Mouse (Mus musculus): Measurements from ENCODE around the gene Gm45021. TPM values are rescaled to one million over a fixed set of nuclear protein-coding genes. Genes with fewer than 3 reads are reported as not detected.
"Not testable (repeated sequence)": the region's sequence is repeated elsewhere in the genome, so short reads cannot be mapped to it uniquely, and the experiment has no call there.

The Gm45021 gene
- polyA plus RNA-seq, 2 experiments from 2014 or later = not detected

DNA sequence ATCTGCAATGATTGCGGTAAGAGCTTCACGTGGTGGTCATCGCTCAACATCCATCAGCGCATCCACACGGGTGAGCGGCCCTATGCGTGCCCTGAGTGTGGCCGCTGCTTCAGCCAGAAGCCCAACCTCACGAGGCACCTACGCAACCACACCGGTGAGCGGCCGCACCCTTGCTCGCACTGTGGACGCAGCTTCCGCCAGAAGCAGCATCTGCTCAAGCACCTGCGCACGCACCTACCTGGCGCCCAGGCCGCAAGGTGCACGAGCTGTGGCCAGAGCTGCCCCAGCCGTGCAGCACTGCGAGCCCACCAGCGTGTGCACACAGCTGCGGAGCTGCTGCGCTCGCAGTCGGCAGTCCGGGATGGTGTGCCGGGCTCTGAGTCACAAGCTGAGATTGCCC, 30.6 kb downstream of the Gm45021 start:
- ATAC-seq = no peak

DNA sequence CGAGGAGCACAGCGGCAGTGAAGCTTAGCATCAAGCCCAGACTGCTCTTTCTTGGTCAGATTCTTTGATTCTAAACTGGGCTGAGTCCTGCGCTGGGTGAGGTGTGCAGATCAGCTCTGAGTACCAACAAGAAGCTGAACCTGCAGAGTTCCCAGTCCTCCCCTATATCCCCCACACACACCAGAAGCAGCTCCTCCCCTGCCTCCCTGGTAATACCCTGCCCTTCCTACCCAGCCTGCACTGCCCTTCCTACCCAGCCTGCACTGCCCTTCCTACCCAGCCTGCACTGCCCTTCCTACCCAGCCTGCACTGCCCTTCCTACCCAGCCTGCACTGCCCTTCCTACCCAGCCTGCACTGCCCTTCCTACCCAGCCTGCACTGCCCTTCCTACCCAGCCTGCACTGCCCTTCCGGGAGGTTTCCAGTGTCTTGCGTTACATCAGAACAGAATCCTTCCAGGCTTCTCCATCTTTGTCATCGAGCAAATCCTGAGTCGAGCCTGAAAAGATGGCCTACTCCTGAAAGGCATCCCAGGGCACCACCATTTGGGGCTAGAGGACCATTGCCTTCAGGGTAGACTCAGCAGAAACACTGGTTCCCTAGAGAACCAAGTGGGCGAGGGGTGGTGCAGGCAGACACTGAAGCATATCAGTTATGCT, 32.9 kb downstream of the Gm45021 start:
- not testable (repeated sequence) for ATAC-seq

DNA sequence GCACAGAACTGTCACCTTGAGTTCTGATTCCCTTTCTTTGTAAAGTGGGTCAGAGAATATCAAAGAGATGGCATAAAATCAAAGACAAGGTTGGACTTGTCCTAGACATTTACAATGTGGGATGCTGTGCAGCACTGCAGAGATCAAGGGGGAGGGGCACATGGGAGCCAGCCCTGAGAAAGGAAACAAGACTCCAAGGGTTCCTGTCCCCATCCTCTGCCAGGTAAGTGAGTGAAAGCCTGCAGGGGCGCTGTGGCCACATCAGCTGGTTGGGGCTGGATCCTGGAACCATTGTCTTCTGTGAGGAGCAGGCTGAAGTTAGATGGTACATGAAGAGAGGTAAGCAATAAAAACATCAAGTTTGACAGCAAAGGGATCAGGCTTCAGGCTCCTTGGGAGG, 34.0 kb downstream of the Gm45021 start:
- ATAC-seq = no peak

DNA sequence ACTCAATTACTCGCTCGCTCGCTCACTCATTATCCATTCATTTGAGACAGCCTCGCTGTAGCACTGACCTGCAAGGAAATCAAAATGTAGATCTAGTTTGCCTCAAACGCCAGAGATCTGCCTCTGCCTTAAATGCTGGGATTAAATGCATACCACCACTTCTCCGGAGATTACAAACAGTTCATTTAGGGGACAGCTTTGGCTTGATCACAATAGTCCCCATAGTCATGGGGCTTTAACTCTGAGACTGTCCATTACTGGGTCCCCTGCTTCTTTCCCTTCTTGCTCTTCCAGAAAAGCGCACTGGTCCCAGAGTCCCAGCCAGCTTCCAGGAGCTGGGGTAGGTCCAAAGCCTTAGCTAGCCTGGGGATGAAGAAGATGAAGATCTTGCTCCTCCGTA, 37.1 kb downstream of the Gm45021 start, which contains the start of gene AI854703:
TSS of gene AI854703 (plus strand) at position 301 of the 400 bp plus-strand sequence.
- ATAC-seq = no peak

DNA sequence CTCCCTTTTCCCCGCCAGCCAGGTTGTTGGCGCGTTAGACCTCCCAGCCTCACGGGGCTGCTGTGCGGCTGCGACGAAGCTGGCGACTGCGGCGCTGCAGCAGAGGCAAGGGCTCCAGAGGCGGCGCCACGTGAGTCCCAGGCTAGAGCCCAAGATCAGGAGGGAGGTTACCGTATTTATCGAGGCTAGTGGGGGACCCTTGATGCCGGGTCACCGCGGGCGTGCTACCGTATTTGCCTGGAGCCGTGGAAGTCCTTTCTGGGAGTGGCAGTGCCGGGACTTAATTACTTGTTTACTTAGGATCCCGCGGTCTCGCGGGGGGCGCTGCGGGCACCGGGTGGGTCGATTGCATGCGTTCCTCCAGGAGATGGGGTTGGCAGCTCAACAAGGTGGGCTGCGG, 37.6 kb downstream of the Gm45021 start:
- ATAC-seq = no peak

DNA sequence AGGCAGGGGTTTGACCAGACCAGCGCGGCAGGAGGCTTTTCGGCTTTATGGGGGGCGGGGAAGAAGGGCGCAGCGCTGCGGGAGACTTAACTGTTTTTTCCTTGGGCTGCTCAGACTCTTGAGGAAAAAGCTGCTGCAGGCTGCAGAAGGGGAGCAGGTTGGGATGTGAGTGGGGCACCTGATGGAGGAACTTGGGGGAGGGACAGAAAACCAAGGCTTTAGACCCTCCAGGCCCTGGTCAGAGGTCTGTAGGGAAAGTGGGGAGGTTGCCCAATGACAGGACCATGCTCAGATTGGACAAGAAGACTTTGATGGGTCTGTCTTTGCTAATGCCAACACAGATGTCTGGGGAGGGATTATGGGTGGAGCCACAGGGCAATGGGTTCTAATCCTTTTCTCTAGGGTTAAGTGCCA, 38.1 kb downstream of the Gm45021 start:
- ATAC-seq = no peak

DNA sequence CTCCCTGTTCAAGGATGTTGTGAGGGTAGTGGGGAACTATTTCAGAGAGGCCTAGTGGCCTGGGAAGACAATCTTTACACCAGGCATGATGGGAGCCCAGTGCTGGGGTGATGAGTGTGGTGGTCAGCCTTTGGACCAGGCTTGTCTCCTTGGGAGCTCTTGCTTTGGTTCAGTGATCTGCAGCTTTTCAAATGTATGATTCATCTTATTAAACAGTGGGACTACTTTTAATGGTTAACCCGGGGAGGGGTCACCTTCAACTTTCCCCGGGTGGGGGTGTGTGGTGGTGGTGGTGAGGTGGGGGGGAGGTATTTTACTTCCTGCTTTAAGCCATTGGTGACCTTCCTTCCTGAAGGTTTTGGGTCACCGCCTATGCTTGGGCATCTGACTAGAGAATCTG, 39.0 kb downstream of the Gm45021 start:
- ATAC-seq = no peak

DNA sequence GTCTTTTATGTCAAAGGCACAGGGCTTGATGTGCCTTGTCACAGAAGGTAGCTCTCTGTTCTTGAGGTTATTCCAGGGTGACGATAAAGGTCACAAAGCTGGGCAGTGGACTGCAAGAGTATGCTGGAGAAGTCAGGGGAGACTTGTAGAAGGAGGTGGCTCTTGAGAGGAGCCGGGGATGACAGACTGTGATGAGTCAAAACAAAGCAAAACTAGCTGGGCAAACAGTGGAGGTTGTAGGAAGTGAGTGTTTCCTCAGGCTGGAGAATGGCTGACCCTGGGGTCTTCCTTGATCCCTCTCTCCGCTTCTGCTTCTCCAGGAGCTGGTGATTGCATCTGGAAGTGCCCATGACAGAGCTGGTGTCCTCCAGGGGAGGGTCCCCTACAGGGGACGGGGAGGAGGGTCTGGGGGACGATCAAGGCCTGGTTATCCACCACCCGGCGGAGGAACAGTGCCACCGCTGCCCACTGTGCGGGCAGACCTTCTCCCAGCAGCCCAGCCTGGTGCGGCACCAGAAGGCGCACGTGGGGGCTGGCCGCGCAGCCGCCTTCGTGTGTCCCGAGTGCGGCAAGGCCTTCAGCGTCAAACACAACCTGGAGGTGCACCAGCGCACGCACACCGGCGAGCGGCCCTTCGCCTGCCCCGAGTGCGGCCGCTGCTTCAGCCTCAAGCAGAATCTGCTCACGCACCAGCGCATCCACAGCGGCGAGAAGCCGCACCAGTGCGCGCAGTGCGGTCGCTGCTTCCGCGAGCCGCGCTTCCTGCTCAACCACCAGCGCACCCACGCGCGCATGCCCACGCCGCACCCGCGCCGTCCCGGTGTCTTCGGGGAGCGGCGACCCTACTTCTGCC, 39.6 kb downstream of the Gm45021 start:
- ATAC-seq = peak; percentile 61

DNA sequence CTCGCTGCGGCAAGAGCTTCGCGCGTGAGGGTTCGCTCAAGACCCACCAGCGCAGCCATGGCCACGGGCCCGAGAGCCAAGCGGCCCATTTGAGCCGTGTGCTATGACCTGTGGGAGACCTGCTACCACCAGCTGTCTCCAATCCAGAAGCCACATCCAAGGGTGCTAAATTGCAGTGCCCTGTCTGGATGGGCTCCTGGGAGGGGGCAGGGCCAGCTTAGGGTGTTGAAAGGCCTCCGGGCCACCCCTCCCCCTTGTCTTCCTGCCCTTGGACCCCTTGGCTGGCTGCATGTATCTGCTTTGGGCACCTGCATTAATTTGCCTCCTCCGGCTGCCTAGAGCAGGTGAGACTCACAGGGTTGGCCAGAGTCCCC, 40.2 kb downstream of the Gm45021 start:
- ATAC-seq = no peak

DNA sequence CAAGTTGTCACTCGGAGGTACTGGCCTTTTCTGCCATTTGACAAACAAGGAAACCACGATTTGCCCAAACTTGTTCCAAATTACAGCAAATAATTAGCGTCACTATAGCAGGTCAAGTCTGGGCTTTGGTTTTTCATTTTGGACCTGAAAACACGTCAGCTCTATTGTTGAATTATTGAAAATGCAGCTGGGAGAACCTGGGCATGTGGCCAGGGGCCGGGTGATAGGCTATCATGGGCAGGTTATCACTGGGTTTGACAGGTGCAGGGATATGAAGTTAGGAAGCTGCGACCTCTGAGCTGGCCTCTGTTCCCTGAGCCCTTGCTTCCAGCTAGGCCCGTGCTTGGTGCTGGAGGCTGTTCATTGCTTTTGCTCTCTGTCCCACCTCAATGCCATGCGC, 41.4 kb downstream of the Gm45021 start:
- no peak for ATAC-seq

DNA sequence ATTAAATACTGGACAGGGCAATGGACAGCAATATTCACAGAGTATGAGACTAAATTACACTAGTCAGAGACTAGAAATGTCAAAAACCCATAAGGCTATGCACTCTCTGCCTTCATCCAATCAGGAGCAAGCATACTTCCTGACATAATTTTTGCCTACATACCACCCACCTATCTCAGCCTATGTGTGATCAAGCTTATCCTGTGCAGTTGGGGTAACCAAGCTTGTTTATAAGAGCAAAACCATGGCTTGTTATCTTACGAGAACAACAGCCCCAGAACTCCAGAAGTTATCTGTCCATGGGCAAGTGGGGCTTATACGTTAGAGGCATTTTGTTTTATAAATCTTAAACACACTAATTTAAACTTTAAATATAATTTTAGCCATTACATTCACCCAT, 45.7 kb downstream of the Gm45021 start:
- ATAC-seq = no peak

DNA sequence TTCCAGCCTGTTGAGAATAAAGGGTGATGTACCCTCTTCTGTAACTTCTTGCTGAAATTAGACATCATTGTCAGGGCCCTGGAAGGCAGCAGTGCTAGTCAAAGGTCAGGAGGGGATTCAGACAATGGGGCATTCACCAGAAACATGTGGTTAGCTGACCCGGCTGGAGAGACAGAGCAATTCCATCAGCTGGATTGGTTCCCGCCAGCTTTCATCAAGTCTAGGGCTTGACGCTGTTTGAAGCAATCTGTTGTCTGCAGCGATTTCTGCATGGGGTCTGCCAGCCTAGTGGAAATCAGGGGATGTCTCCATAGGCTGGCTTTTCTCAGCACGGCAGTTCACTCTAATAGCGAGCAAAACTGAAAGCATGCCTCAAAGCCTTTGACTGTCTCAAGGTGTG, 47.1 kb downstream of the Gm45021 start:
- no peak for ATAC-seq

DNA sequence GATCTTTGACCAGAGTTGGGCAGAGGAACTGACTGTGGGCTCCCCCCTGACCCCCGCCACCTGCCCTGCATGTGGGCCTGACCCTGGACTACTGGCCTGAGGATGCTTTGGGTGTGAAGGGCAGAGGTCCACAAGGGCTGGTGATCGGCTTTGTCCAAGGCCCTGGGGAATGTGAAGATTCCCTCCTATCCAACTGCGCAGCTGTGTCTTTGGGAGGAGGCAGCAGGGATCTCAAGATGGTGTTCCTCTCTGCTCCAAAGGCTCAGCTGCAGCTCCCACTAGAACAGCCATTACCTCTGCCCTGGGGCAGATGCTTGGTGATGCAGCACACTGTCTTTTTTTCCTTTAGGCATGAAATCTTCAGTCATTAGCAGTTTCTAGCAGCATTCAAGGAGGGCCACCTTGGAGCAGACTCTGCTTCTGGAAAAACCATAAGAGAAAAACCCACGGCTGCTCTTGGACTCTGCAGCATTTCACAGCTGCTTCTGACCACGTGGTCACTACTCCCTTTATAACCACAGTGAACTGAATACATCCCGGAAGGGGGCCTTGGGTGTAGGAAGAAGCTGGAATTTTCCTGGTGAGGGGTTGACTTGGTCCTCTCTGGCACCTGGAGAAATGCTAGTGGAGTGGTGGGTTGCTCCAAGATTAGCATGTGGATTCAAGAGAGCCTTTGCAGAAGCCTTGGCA, 48.5 kb downstream of the Gm45021 start:
- ATAC-seq = no peak

DNA sequence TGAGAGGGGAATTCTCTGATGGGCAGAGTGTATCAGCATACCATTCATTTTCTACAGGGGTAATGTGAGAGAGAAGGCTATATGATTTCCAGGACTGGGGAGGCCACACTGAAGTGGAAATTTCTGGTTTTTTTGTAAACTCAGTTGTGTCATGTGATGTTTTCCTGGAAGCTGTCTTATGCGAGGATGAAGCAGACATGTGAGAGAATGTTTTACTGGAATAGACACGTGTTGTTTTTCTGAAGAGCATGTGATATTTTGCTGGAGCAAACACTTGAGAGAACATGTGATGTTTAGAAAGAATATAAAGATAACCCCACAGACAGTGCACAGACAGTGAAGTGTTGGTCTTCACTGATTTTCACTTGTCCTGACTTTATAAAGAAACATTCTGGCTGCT, 49.1 kb downstream of the Gm45021 start:
- ATAC-seq = no peak

DNA sequence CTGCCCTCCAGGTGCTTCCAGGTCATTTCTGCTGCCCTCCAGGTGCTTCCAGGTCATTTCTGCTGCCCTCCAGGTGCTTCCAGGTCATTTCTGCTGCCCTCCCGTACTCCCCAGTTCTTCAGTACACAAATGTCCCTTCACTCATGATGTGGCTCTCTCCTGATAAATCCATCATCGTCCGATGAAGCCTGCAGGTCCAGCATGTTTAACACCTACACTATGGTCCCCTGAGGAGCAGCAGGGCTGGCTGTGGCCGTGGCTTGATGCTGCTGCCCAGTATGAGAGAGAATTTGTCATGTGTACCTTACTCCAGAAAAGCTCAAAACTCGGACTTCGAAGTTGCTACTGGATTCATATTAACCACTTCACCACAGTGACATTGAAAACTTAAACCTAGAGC, 52.0 kb downstream of the Gm45021 start:
- no peak for ATAC-seq

DNA sequence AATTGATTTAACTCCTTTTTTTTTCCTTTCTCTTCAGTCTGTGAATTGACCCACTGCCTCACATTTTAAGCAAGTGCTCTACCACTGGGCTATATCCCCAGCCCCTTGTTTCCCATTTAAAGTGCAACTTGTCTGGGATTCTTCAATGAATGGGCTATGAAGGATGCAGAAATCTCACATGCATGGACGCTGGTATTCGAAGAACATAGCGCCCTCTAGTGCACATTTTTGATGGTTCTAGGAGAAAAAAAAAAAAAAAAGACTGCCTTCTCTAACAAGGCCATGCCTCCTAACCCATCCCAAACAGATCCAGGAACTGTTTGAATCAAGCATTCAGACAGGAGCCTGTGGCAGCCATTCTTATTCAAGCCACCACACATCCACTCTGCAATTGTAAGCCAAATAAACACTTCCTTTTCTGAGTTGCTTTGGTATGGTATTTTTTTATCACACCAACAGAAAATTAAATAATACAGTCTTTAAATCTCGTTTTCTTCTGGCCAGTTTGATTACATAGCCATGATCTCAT, 53.4 kb downstream of the Gm45021 start:
- ATAC-seq = no peak

DNA sequence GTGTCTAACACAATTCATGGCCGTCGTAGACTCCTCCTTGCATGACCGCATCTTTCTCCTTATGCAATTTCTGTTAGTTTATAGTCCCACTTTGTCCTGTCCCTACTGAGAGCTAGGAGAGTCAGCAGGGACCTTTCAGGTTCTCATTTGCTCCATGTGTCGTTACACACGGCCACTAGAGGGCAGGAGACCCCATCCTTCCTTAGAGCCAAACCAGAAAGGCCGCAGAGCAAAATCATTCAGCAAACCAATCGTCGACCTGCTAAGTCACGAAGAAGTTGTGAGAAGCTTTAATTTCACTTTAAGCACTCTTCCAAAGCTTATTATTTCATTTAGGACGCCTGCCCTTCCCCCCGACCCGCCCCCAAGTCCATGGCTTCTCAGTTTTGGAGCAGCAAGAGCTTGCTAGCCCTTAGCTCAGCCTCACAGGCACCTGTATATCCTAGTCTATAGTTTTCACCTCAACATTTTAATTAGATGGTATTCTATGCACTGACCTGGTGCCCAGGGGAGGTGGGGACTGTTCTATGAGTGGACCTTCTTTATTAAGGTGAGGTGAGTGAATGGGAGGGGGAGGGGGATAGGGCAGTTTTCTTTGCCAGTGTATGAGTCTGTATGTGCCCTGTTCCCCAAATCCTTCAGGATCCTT, 56.4 kb downstream of the Gm45021 start:
- ATAC-seq = peak; percentile 37

DNA sequence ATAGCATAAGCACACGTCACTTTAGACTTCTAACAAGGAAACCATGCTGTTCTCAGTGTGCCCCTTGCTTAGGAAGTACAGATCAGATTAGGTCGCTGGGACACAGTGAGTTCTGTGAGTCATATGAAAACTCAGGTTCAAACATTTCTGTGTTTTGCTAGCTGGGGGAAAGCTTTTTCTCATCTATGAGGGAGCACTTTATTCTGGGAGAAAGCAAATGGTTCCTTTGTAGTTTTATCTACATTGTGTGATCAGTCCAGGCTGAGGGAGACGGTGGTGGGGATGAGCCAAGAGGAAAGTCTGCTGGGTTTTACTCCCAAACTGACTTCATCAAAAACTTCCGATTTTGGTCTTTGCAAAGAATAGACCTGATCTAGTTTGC, 56.9 kb downstream of the Gm45021 start:
- no peak for ATAC-seq

DNA sequence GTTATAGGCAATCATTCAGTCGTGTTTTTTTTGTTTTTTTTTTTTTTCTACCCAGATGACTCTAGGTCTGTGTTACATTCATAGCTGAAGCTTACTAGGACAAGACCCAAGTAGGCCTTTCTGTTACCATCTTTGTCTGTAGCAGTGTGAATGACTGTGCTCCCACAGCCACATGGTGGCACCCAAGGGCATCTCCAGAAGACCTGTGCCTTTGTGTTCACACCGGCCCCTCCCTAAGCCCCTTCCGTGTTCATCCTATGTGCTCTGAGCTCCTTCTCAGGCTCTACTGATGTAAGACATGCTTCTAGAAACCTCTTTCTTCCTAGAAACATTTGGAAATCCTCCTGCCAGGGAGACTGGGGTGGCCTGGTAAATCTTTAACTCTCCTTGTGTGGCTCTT, 57.6 kb downstream of the Gm45021 start, which contains the start of gene Gimap8:
TSS of gene Gimap8 (plus strand) at position 240 of the 400 bp plus-strand sequence.
- peak; percentile 87 for ATAC-seq

DNA sequence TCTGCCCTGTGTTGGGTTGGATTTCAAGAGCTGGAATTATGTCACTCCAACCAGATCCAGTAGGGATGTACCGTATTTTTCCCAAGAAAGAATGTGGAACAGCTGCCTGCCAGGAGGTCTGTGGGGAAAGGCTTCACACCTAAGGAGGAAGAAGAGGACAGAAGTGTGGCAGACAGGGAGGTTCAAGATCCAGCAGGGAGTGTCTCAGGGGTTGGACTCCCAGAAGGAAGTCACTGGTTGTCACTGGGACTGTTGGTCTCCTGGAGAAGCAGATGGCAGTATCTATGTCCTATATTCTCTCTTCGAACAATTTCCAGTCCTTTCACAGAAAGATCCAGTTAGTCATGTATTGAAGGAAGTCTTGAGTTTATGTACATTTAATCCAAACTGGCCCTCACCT, 58.2 kb downstream of the Gm45021 start:
- no peak for ATAC-seq

DNA sequence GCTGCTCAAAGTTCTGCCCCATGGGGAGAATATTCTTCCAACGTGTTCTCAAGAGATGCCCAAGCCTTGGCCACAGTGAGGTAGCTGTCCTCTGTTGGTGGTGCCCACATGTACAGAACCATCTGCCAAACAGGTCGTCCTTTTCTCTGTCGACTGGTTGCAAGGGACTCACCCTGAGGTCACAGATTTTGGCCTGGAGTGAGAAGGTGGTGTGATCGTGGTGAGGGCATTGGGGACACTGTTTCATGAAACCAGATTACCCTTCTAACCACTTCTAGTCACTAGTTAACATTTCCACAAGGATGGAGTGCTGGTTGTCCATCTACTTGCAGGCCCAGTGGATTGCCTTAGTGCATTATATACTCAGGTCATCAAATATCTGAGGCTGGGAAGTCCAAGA, 59.4 kb downstream of the Gm45021 start:
- no peak for ATAC-seq

DNA sequence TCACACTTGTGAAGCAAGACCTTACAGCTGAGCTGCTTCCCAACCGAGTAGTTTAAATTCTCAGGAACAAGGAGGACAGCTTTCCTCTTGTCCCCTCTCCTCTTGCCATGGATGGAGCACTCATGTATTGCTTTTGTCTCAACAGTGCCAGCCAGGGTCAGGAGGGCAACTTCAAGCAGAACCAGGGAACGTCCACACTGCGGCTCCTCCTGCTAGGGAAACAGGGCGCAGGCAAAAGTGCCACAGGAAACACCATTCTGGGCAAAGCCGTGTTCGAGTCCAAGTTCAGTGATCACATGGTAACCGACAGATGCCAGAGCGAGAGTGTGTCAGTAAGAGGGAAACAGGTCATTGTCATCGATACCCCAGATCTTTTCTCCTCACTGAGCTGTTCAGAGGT, 60.6 kb downstream of the Gm45021 start:
- ATAC-seq = no peak

DNA sequence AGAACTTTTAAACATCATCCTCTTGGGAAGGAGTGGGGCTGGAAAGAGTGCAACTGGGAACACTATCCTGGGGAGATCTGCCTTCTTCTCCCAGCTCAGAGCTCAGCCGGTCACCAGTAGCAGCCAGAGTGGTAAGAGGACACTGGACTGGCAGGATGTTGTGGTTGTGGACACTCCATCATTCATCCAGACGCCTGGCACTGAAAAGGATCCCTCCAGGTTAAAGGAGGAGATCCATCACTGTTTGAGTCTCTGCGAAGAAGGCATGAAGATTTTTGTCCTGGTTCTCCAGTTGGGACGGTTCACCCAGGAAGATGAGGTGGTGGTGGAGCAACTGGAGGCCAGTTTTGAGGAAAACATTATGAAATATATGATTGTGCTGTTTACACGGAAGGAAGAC, 69.3 kb downstream of the Gm45021 start:
- ATAC-seq = no peak
